Mouse (Mus musculus) adrenal gland, postnatal 14 days (tissue): ENCODE measurements around the gene Aff1. TPM values are rescaled to one million over a fixed set of nuclear protein-coding genes. Genes with fewer than 3 reads are reported as not detected.

ENCODE experiments used
- total RNA-seq: library from RNA; stranded (reverse); gene quantifications from 2 replicates; pipeline ENCODE4 v1.2.3, GENCODE M21; 2021

Gene Aff1
- total RNA-seq, 1 experiment from 2014 or later, result 37.3 TPM

Other genes starting within 250 kb of the Aff1 start
- 2.0 and 4.4 TPM in 2 replicates for gene Slc10a6, start 63.0 kb upstream of the Aff1 start, total RNA-seq
- gene 1700016H13Rik, start 36.4 kb upstream of the Aff1 start, total RNA-seq, result not detected in 2 replicates
- gene Klhl8, start 218.9 kb downstream of the Aff1 start, total RNA-seq, result 14.0 and 16.2 TPM in 2 replicates